ENCODE assay signal across 10 mouse cellular contexts in genomic region chr3:87630899-87631298, GRCm38 (mm10). TPM values are rescaled to one million over a fixed set of nuclear protein-coding genes. Genes with fewer than 3 reads are reported as not detected.
DNase-seq lines count a peak whose midpoint lies in the region; ATAC-seq lines count a peak whose summit lies in the region.
"Had no signal": no experiment of that assay in that cellular context is flagged by ENCODE, and none has a peak within 500 bp of the region (broad histone marks: within the 10 kb centered on the region; RNA-seq: fewer than 3 reads in every experiment).

No protein-coding gene starts in this region.

- H3K27ac ChIP-seq in heart, embryonic 16.5 days (ENCODE audit: low read length): peak overlapping the region; percentile 58
- H3K27ac ChIP-seq in intestine, embryonic 15.5 days: no peak overlapping the region
- H3K27ac ChIP-seq: stomach, embryonic 15.5 days had no signal

- H3K36me3 ChIP-seq in heart, embryonic 16.5 days (ENCODE audit: control insufficient read depth, insufficient read depth): no peaks in the 10 kb centered on the region
- no peaks in the 10 kb centered on the region for H3K36me3 ChIP-seq in intestine, embryonic 15.5 days
- H3K36me3 ChIP-seq: stomach, embryonic 15.5 days had no signal

- no peaks in the 10 kb centered on the region for H3K9me3 ChIP-seq in heart, embryonic 16.5 days (replicated peaks; ENCODE audit: control insufficient read depth, low read length)
- no peaks in the 10 kb centered on the region for H3K9me3 ChIP-seq in intestine, embryonic 15.5 days
- H3K9me3 ChIP-seq: stomach, embryonic 15.5 days had no signal

- no peak for DNase-seq in heart, postnatal 25 days (ENCODE audit: low spot score)
- peak; percentile 48 for DNase-seq in right cerebral cortex, postnatal 4 days
- no peak for DNase-seq in right cerebral cortex, adult 2 months (ENCODE audit: low spot score in 2 of 2)
- peak; percentile 26 for DNase-seq in gastrocnemius, postnatal 14 days
- no peak for DNase-seq in ovary, postnatal 36 days (ENCODE audit: low spot score)
- DNase-seq: lung, adult 18-20 months had no signal

- no peaks in the 10 kb centered on the region for H3K27me3 ChIP-seq in heart, embryonic 16.5 days (ENCODE audit: control insufficient read depth, insufficient read depth, low read length)
- H3K27me3 ChIP-seq in intestine, embryonic 15.5 days (replicated peaks): no peaks in the 10 kb centered on the region
- H3K27me3 ChIP-seq: stomach, embryonic 15.5 days had no signal

- intact Hi-C loops in heart, postnatal 25 days (cut with DNase I): no loop called here
- intact Hi-C loops in gastrocnemius, postnatal 14 days (cut with DNase I; ENCODE audit: low total_unique reads): no loop called here

- ATAC-seq in heart, embryonic 16.5 days (replicated peaks; ENCODE audit: extremely low read depth, insufficient read depth, low FRiP score): peak; percentile 81
- no peak for ATAC-seq in megakaryocyte progenitor cell, adult 5-6 weeks (replicated peaks; ENCODE audit: poor library complexity)
- no peak for ATAC-seq in intestine, embryonic 15.5 days

- no peak overlapping the region for H3K4me3 ChIP-seq in heart, embryonic 16.5 days (ENCODE audit: low read length)
- H3K4me3 ChIP-seq in intestine, embryonic 15.5 days (replicated peaks): no peak overlapping the region
- H3K4me3 ChIP-seq: stomach, embryonic 15.5 days had no signal

- H3K4me1 ChIP-seq in heart, embryonic 16.5 days (ENCODE audit: control insufficient read depth, insufficient read depth, low read length): peaks cover 8% of the 10 kb centered on the region
- H3K4me1 ChIP-seq in intestine, embryonic 15.5 days (replicated peaks): 0 out of 2 replicates have a peak, but pooled peaks cover 7% of the 10 kb centered on the region
- H3K4me1 ChIP-seq: stomach, embryonic 15.5 days had no signal

- H3K9ac ChIP-seq in heart, embryonic 16.5 days (ENCODE audit: low read length): no peak overlapping the region; the same call in 1 of the 2 replicates
- no peak overlapping the region for H3K9ac ChIP-seq in intestine, embryonic 15.5 days
- H3K9ac ChIP-seq: stomach, embryonic 15.5 days had no signal

- 56% methylated on average over 9 of the region's 9 CpGs for WGBS in heart, embryonic 16.5 days
- WGBS in intestine, embryonic 15.5 days: 84% methylated on average over 9 of the region's 9 CpGs

- H3K4me2 ChIP-seq in heart, embryonic 16.5 days (ENCODE audit: low read depth, low read length): peak overlapping the region; percentile 19; the same call in 1 of the 2 replicates
- no peak overlapping the region for H3K4me2 ChIP-seq in intestine, embryonic 15.5 days (replicated peaks)
- H3K4me2 ChIP-seq: stomach, embryonic 15.5 days had no signal

RNA-seq across cellular contexts. Expression of gene Arhgef11, which starts 13.5 kb away (rescaled TPM):
- polyA plus RNA-seq in heart, embryonic 16.5 days (2015; fragmentation: Nextera tagmentation; extraction: Ambion mirVana): 7.6 and 10.0 TPM in 2 replicates
- 10 to 100 TPM; 19.4 to 19.9 TPM for total RNA-seq in heart, postnatal 25 days (2021)
- total RNA-seq in gastrocnemius, postnatal 14 days (2021): 10 to 100 TPM; 15.2 to 16.4 TPM
- 5.4 and 8.7 TPM in 2 replicates for total RNA-seq in megakaryocyte progenitor cell, adult 5-6 weeks (2015)
- 4.8 and 5.5 TPM in 2 replicates for total RNA-seq in megakaryocyte progenitor cell, adult 5-6 weeks (2017)
- 13.7 and 14.4 TPM in 2 replicates for polyA plus RNA-seq in intestine, embryonic 15.5 days (2015; fragmentation: Nextera tagmentation; extraction: Ambion mirVana)

Comparison
In these comparisons a context has a peak if more than half of its experiments do, and no peak if none do; other contexts are left out.
1. DNase-seq: peak in right cerebral cortex, postnatal 4 days (single experiment) and gastrocnemius, postnatal 14 days (single experiment); none in heart, postnatal 25 days (single experiment), right cerebral cortex, adult 2 months (0 of 2) and ovary, postnatal 36 days (single experiment).